Mouse (Mus musculus) left cerebral cortex, adult 11 months (tissue): ENCODE data around the gene Cuedc2.

Experiments used
- DNase-seq: peaks from one replicate; pipeline ENCODE4 v3.0.0; 2022; ENCODE audit warnings: low spot score

Gene Cuedc2

DNA sequence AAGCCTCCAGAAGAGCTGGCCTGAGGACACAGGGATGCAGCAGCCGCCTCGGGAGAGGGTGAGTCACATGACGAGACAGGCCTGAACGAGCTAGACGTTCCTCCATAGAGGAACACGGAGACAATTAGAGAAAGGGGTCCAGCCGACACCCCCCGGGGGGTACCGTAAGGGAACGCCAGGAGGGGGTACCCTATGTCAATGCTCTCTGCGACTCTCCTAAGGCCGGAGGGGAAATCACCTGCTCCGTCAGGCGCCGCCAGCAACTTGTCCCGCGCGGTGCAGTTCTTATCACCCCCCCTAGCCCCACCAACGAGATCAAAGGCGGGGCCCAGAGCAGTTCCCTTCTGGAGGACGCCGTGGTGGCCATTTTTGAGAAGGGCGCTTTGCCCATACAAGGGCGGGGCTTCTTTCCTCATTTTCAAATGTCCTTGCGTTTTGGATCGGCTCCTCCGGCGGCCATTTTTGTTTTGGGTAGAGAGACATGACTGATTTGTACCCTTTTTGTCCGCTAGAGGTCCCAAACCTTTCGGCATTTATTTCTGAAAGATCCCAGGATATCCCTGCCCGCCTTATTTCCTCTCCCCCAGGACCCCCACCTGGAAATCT lies at the start of gene Cuedc2:
TSS of gene Cuedc2 (minus strand) at position 372 of the 606 bp plus-strand sequence.
- peak; percentile 94 for DNase-seq

DNA sequence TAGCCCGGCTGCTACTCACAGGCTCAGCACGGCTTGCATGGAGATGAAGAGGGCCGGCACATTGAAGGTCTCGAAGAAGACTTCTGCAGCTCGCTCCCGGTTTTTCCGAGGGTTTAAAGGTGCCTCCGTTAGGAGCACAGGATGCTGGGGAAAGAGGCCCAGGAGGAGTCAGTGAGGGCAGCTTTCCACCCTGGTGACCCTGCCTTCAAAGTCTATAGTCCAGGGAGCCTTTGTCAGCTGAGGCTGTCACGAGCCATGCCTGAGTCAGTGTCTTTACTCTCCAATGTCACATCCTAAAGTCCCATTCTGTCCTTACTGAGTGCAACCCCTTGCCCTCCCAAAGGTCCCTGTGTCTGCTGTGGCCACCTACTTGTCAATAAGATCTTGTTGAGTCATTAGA lies 43.8 kb upstream of the Cuedc2 start:
- no peak for DNase-seq

DNA sequence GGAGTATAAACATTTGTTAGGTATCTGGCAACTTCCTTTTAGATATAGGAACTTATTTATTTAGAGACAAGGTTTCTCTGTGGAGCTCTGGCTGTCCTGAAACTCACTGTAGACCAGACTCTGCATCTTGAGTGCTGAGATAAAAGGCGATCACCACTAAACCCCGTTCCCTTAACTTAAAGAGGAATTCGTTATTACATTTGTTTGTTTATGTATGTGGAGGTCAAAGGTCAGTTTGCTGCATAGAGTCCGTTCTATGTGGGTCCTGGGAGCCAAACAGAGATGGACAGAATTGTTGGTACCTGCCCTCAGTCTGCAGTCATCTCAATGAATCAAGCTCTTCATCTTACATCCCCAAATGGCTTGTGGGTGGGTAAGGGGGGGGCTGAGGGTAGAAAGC lies 37.4 kb upstream of the Cuedc2 start:
- DNase-seq = no peak

- DNase-seq = no peak
Observed at GRCm38 (mm10) chr19:46375489-46375888, 37.0 kb upstream of the Cuedc2 start.

DNA sequence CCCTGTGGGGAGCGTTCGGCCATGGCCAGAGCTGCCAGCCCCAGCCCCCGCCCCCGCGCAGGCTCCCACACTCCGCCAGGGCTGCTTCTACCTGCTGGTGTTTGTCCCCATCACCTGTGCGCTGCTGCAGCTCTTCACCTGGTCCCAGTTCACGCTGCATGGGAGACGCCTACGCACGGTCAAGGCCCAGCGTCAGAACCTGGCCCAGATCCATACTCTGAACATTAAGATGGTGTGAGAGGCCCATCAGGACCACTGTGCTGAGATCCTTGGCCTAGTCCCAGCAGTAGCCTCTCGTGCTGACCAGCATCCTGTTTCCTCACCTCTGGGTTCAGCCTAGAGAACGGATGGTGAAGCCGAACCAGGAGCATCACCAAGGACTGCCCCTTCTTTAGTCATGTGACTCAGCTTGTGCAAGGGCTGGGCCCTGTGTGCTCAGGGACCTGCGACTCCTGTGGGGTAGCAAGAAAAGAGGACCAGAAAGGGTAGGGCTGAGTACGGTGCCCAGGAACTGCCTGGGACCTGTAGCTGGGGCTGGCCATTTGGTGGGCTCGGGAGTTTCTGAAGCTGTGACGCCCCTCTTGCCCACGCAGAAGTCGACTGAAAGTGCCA lies 36.1 kb upstream of the Cuedc2 start:
- no peak for DNase-seq

GRCm38 (mm10) chr19:46369204-46369603 lies 30.7 kb upstream of the Cuedc2 start:
- DNase-seq = no peak

DNA sequence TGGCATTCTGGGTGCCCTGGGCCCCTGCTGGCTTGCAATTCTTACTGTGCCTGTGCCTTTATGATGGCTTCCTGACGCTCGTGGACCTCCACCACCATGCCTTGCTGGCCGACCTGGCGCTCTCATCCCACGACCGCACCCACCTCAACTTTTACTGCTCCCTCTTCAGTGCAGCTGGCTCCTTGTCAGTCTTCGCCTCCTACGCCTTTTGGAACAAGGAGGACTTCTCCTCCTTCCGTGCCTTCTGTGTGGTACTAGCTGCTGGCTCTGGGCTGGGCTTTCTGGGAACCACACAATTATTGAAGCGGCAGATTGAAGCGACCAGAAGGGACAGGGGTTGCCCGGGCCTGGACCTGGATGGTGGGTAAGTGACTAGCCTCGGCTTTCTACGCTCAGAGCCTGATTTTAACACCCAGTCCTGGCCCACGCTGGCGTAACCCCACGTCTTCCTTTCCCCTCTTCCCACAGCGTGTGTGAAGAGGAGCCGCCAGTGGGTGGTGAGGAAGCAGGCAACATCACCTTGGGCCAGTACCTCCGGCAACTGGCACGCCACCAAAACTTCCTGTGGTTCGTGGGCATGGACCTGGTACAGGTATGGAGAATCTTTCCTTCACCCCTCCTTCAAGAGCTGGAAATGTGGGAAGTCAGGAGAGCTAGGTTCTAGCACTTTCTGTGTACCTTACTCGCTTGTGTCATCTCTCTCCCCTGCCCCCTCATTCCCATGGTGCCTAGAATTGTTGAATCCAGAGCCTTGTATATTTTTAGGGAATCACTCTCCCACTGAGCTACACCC lies 29.5 kb upstream of the Cuedc2 start:
- DNase-seq = no peak

DNA sequence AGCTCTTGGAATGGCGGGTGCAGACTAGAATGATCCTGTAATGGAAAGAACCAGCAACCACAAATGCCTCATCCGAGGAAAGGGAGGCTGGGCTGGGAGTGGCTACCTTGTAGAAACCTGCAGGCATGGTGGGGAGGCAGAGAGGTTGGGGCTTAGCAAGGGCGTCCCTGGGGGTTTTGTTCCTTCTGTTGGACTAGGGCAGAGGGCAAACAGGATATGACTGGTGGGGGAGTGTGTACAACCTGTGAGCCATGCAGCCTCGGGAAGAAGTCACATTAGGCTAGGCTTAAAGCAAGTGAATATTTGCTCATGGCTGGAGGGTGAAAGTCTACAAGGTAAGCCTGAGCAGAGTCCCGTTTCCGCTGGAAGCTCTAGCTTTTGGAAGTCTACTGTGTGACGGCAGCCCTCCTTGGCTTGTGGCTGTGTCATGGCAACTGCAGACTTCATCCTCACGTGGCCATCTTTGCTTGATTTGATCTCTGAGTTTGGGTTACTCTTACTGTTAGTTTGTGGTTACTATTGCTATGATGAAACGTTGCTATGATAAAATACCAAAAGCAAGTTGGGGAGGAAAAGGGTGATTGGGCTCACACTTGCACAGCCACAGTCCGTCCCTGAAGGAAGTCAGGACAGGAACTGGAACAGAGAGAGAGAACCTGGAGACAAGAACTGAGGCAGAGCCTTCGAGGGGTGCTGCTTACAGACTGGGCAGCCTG lies 24.9 kb upstream of the Cuedc2 start:
- no peak for DNase-seq

DNA sequence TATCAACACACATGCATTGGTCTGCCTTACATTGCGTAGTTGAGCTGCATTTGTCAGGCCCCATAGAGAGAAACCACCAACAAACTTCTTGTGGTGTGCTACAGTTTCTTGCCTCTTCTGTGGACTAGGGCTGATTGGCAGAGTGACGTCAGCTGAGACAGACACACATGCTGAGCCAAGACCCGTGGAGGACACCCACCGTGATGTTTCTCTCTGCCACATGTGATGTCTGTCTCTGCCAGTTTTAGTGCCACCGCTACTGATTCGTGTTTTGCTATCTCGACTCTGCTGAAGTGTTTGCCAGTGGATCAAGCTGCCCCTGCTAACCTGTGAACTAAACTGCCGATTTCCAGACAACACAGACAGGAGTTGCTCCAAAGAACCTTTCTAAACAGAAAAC lies 23.6 kb upstream of the Cuedc2 start:
- no peak for DNase-seq

DNA sequence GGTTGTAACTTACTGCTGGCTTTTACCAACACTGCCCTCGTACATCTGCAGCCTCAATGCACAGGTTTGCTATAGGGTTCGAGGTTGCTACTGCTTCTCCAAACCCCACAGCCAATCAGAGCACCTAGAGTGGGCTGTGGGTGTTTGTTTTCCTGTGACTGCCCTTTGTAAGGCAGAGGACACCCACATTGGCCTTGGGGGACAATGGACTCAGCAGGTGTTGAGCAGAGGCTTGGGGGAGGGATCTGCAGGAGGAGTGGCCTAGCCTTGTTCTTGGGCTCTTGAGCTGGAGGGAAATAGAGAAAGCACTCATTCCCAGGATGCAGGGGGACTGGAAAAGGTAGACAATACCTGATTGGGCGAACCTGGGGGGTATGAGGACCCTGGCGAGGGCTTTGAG lies 19.9 kb upstream of the Cuedc2 start:
- DNase-seq = no peak

DNA sequence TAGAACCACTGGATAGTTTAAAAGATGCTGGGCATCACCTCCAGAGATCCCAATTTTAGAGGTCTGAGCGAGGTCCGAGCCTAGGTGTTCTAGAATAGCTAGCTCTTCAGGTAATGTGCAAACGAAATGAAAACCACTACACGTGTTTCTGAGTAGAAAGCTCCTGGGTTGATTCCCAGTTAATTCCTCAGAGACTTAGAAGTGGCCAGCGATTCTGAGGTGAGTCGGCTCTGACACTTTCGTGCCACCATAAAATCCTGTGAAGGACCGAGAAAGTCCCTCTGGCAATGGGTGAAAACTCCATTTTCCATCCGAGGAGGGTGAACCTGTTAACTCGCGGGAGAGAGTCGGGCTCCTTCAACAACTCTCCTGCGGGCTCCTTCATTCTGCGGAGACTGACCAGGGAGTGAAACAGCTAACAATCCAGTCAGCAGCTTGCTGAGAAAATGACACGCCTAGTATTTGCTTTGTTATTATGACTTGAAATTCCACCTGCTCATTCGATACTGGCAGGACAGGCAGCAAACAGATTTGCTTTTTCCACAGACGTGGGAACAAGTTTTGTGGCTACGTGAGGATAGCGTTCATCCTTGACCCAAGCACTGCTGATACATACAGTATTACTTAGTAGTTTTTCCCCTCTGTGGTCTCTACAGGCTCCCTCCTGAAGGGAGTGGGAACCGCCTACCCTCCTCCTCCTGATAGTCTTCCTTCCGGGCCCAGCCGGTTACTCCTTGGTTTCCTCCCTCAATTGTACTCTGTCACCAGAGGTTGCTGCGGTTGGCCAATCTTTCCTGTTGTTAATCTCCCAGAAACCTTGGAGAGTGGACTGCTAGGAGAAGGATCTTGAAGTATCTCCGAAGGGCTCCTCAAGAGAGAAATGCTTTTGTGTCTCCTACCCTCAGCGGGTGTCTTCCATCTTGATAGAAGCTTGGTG lies 19.1 kb upstream of the Cuedc2 start:
- DNase-seq = no peak

- peak; percentile 85 for DNase-seq
Observed at GRCm38 (mm10) chr19:46356701-46357138, 18.2 kb upstream of the Cuedc2 start.

DNA sequence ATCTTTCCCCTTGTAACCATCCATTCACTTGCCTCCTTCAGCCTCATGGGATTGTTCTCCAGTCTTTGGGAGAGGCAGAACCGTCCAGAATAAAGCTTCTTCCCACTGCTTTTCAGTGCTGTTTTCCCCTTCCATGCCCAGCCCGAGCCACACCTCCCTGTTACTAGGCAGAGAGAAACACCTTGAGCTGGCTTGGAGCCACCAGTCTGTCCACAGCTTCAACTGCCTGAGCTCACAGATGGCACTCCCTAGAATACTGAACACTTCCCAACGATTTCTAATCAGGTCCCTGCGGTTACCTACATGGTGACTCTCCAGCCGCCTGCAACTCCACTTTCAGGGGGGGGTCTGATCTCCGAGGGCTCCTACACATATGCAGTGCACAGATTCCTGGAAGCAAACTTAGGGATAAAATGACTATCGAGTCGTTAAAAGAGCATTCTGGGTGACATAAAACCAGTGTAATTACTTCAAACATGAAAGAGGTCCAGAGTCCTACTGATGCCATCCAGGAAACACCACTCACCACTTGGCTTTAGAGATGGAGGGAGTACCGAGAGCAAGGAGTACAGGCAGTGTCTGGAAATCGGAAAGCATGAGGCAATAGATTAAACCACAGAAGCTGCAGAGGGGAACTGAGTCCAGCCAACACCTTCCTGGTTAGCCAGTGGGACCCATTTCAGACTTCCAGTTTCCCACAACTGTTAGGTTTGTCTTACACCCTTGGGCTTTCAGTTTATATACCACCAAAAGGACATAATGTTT lies 11.8 kb upstream of the Cuedc2 start, which contains the start of gene 2310034G01Rik:
TSS of gene 2310034G01Rik (minus strand) at position 135 of the 765 bp plus-strand sequence.
- DNase-seq = no peak

- no peak for DNase-seq
Observed at GRCm38 (mm10) chr19:46349550-46349949, 11.0 kb upstream of the Cuedc2 start.

DNA sequence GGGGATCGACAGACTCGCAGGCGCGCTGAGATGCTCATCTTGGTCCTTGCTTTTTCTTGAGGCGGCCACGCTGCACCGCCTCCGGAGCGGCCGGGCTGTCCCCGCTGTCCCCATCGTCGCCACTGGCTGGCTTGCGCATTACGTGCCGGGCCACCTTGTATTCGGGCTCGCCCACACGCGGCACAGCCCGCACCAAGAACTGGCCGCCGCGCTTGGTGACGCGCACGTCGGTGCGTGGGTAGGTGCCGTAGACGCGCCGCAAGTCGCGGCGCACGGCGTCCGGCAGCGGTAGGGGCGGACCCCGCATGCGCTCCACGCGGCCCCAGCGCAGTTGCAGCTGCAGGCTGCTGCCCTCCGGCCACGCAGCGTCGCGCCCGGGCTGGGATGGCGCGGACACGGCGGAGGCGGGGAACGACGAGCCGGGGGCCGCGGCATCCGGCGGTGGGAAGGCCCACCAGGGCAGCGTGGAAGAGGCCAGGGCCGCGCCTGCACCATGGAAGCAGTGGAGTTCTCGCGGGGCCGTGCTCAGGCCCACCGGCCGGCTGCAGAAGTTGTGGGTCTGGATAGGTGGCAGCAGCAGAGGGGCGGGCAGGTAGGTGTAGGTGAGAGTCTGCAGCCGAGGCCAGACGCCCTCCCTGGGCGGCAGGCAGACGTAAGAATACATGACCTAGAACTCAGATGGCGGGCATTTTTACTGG lies 10.4 kb upstream of the Cuedc2 start:
- DNase-seq = peak; percentile 88

GRCm38 (mm10) chr19:46347936-46348668 lies 9.6 kb upstream of the Cuedc2 start:
- no peak for DNase-seq

- no peak for DNase-seq
Observed at GRCm38 (mm10) chr19:46347146-46347545, 8.6 kb upstream of the Cuedc2 start.

DNA sequence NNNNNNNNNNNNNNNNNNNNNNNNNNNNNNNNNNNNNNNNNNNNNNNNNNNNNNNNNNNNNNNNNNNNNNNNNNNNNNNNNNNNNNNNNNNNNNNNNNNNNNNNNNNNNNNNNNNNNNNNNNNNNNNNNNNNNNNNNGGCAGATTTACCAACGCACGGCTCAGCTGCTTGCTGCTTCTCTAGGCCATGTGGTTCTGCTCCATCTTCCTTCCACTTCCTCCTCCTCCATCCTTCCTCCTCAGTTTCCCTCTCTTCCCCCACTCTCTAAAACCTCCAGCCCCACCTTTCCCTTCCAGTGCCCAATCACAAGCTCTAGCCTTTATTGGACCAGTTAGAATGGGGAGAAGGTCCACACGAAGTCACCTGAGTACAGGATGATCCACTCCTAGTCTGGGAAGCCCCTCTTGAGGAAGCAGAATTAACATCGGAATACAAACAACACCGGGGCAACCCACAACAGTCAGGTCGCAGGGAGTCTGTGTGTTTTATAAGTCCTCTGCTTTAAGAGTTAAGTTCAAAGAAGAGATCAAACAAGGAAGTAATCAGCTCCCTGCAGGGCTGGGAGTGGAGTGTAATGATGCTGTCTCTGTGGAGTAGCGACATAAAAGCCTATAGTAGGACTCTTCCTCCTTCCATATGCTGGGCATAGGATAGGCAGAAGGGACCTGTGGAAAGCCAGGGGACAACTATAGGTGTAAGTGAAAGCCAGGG lies 6.4 kb upstream of the Cuedc2 start:
- no peak for DNase-seq
